Mouse (Mus musculus): ENCODE measurements around the gene Bmp15.

The Bmp15 gene

GRCm38 (mm10) chrX:6320621-6321020, at the start of gene Bmp15:
Gene Bmp15, minus strand, starts transcription at chrX:6320721.
- no peak for DNase-seq (ENCODE audit: low spot score in 2 of 2)

- no peak for DNase-seq (ENCODE audit: low spot score in 2 of 2)
Measured at GRCm38 (mm10) chrX:6368822-6369221, 48.3 kb upstream of the Bmp15 start.

- DNase-seq (ENCODE audit: low spot score in 2 of 2), result no peak
Measured at GRCm38 (mm10) chrX:6357503-6358114, 37.1 kb upstream of the Bmp15 start.

GRCm38 (mm10) chrX:6356876-6357275, 36.4 kb upstream of the Bmp15 start:
- DNase-seq (ENCODE audit: low spot score in 2 of 2), result no peak

GRCm38 (mm10) chrX:6345273-6345959, 24.9 kb upstream of the Bmp15 start:
- DNase-seq (ENCODE audit: low spot score in 2 of 2), result no peak

- DNase-seq (ENCODE audit: low spot score in 2 of 2), result no peak
Measured at GRCm38 (mm10) chrX:6324056-6324455, 3.5 kb upstream of the Bmp15 start.

- no peak for DNase-seq (ENCODE audit: low spot score in 2 of 2)
Measured at GRCm38 (mm10) chrX:6317747-6318146, 2.8 kb downstream of the Bmp15 start.
